Comparison of ENCODE assay signal across 8 mouse cellular contexts in genomic region chr2:91082844-91083243, GRCm38 (mm10). TPM values are rescaled to one million over a fixed set of nuclear protein-coding genes. Genes with fewer than 3 reads are reported as not detected.
DNase-seq lines count a peak whose midpoint lies in the region; ATAC-seq and TF ChIP-seq lines count a peak whose summit lies in the region.

No protein-coding gene starts in this region.

- no peak for DNase-seq in kidney, adult 18-20 months
- peak; percentile 84 for DNase-seq in induced T-regulatory cell, adult 2 months (ENCODE audit: low read depth)
- no peak for DNase-seq in ovary, adult 18-20 months (ENCODE audit: low spot score)
- DNase-seq in embryo, embryonic 10.5 days (ENCODE audit: low spot score), result no peak
- no peak for DNase-seq in cerebellum, adult 11-12 months

- H3K27ac ChIP-seq in kidney, embryonic 16.5 days (ENCODE audit: low read length), result no peak overlapping the region
- peak overlapping the region; percentile 100 for H3K27ac ChIP-seq in bone marrow macrophage, adult 2 months (ENCODE audit: insufficient read depth, low read depth, low read length)

- WGBS in kidney, embryonic 16.5 days, result 56% methylated on average over 11 of the region's 11 CpGs

- peak; percentile 83; the same call in 1 of the 2 replicates for TF ChIP-seq POLR2A in bone marrow macrophage, adult 2 months (IDR thresholded peaks at IDR 0.05; ENCODE audit: borderline replicate concordance, low read depth, low read length)

- no peak for TF ChIP-seq CTCF in bone marrow macrophage, adult 2 months (IDR thresholded peaks at IDR 0.05; ENCODE audit: low read depth, low read length)

- peak; percentile 22 for ATAC-seq in kidney, embryonic 16.5 days (ENCODE audit: low FRiP score, low TSS enrichment)

- H3K9ac ChIP-seq in kidney, embryonic 16.5 days (replicated peaks; ENCODE audit: low read length), result 0 out of 2 replicates have a peak overlapping the region, but pooled peaks have one; percentile 2

- H3K4me2 ChIP-seq in kidney, embryonic 16.5 days (replicated peaks; ENCODE audit: low read depth, low read length), result no peak overlapping the region

- no peaks in the 10 kb centered on the region for H3K27me3 ChIP-seq in kidney, embryonic 16.5 days (ENCODE audit: insufficient read depth, low read length)
- H3K27me3 ChIP-seq in megakaryocyte, embryonic 14.5 days (replicated peaks), result no peaks in the 10 kb centered on the region

- no peaks in the 10 kb centered on the region for H3K9me3 ChIP-seq in kidney, embryonic 16.5 days (ENCODE audit: low read length)
- no peaks in the 10 kb centered on the region for H3K9me3 ChIP-seq in megakaryocyte, embryonic 14.5 days

- no peak overlapping the region for H3K4me3 ChIP-seq in kidney, embryonic 16.5 days (ENCODE audit: low read length)
- peak overlapping the region; percentile 74 for H3K4me3 ChIP-seq in bone marrow macrophage, adult 2 months (ENCODE audit: insufficient read depth, low read length)
- peak overlapping the region; percentile 87 for H3K4me3 ChIP-seq in megakaryocyte, embryonic 14.5 days (replicated peaks)

- no peaks in the 10 kb centered on the region for H3K36me3 ChIP-seq in kidney, embryonic 16.5 days (ENCODE audit: insufficient read depth, low read length)
- no peaks in the 10 kb centered on the region for H3K36me3 ChIP-seq in megakaryocyte, embryonic 14.5 days (replicated peaks; ENCODE audit: low read length)

- H3K4me1 ChIP-seq in kidney, embryonic 16.5 days (ENCODE audit: insufficient read depth, low read length), result peaks cover 4% of the 10 kb centered on the region; the same call in 1 of the 2 replicates
- H3K4me1 ChIP-seq in bone marrow macrophage, adult 2 months (ENCODE audit: control insufficient read depth, insufficient read depth, low read length), result peaks cover 46% of the 10 kb centered on the region
- peaks cover 95% of the 10 kb centered on the region for H3K4me1 ChIP-seq in megakaryocyte, embryonic 14.5 days

RNA-seq across cellular contexts. Expression of gene Spi1, which starts 0.7 kb away (rescaled TPM):
- polyA plus RNA-seq in kidney, embryonic 16.5 days (2015; fragmentation: Nextera tagmentation; extraction: Ambion mirVana), result 3.3 and 4.2 TPM in 2 replicates
- 464 and 487 TPM in 2 replicates for polyA plus RNA-seq in bone marrow macrophage, adult 2 months (2012; ENCODE audit: insufficient read depth, insufficient read length, missing spikeins)
- polyA plus RNA-seq in megakaryocyte, embryonic 14.5 days (2012; ENCODE audit: insufficient read depth, low replicate concordance), result 24.1 and 123 TPM in 2 replicates

RNA-seq across cellular contexts. Expression of gene Slc39a13, which starts 12.6 kb away (rescaled TPM):
- 44.6 and 57.9 TPM in 2 replicates for polyA plus RNA-seq in kidney, embryonic 16.5 days (2015; fragmentation: Nextera tagmentation; extraction: Ambion mirVana)
- polyA plus RNA-seq in bone marrow macrophage, adult 2 months (2012; ENCODE audit: insufficient read depth, insufficient read length, missing spikeins), result 47.0 and 55.1 TPM in 2 replicates
- polyA plus RNA-seq in megakaryocyte, embryonic 14.5 days (2012; ENCODE audit: insufficient read depth, low replicate concordance), result 28.0 and 30.3 TPM in 2 replicates

RNA-seq across cellular contexts. Expression of gene Psmc3, which starts 29.0 kb away (rescaled TPM):
- 357 and 361 TPM in 2 replicates for polyA plus RNA-seq in kidney, embryonic 16.5 days (2015; fragmentation: Nextera tagmentation; extraction: Ambion mirVana)
- polyA plus RNA-seq in bone marrow macrophage, adult 2 months (2012; ENCODE audit: insufficient read depth, insufficient read length, missing spikeins), result 103 and 124 TPM in 2 replicates
- 29.3 and 127 TPM in 2 replicates for polyA plus RNA-seq in megakaryocyte, embryonic 14.5 days (2012; ENCODE audit: insufficient read depth, low replicate concordance)

RNA-seq across cellular contexts. Expression of gene Mybpc3, which starts 35.1 kb away (rescaled TPM):
- 0.30 and 0.44 TPM in 2 replicates for polyA plus RNA-seq in kidney, embryonic 16.5 days (2015; fragmentation: Nextera tagmentation; extraction: Ambion mirVana)
- 0.19 TPM in 1 of 2 replicates, not detected in the other for polyA plus RNA-seq in bone marrow macrophage, adult 2 months (2012; ENCODE audit: insufficient read depth, insufficient read length, missing spikeins)
- polyA plus RNA-seq in megakaryocyte, embryonic 14.5 days (2012; ENCODE audit: insufficient read depth, low replicate concordance), result 0.20 TPM in 1 of 2 replicates, not detected in the other

RNA-seq across cellular contexts. Expression of gene Rapsn, which starts 47.4 kb away (rescaled TPM):
- polyA plus RNA-seq in kidney, embryonic 16.5 days (2015; fragmentation: Nextera tagmentation; extraction: Ambion mirVana), result 2.4 and 3.0 TPM in 2 replicates
- 9.3 and 10.3 TPM in 2 replicates for polyA plus RNA-seq in bone marrow macrophage, adult 2 months (2012; ENCODE audit: insufficient read depth, insufficient read length, missing spikeins)
- 6.0 and 10.3 TPM in 2 replicates for polyA plus RNA-seq in megakaryocyte, embryonic 14.5 days (2012; ENCODE audit: insufficient read depth, low replicate concordance)
